Mouse (Mus musculus): Measurements from ENCODE around the gene Hemk1. TPM values are rescaled to one million over a fixed set of nuclear protein-coding genes. Genes with fewer than 3 reads are reported as not detected.
A peak's percentile ranks its signal among the peaks of the same experiment; 100 is the strongest.

Gene Hemk1
- total RNA-seq, 2 experiments from 2014 or later, result 12.9 to 17.4 TPM

DNA sequence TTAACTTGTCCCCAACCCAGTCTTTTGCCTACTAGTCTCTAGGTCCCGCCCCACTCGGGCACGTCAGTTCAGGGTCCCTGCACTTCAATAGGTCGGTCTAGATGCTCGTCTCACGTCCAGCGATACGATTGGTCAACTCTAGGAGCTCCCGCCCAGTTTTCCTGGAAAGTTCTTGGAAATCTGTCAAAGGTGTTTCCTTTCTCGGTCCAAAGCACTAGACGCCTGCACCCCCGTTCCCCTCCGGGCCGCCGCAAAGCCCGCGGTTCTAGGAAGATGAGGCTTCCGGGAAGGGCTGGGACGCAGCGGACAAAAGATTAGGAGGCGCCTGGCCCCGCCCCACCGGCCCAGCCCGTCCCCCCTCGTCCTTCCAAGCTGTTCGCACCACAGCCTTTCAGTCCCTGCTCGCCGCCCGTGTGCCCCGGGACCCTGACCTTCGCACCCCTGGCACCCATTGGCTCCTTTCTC is 41.6 kb downstream of the Hemk1 start:
- peak; percentile 91 to 96 for DNase-seq (ENCODE audit: low spot score in 2 of 2)

DNA sequence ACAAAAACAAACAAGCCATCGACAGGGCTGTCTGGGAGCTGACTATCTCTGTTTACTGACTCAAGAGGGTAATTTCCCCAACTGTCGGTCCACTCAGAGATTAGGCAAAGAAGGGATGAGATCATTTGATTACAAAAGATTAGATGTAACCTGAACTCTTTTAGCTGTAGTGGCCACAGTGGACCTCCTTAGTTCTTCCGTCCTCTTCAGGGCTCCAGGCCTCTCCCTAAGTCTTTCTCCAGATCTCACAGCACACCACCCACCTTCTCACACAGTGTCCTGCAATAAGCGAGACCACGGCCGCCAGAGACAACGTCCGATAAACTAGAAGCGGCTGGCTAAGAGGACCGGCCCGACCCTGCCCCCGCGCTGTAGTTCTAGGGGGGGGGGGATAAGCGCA is 42.1 kb downstream of the Hemk1 start:
- no peak for DNase-seq (ENCODE audit: low spot score in 2 of 2)

DNA sequence AAGGTAGTCTGAATTCAATTTTAAA is 42.3 kb downstream of the Hemk1 start, which contains the start of gene Cish:
Gene Cish (plus strand): TSS at position 11 of the 25 bp plus-strand sequence.
- no peak for DNase-seq (ENCODE audit: low spot score in 2 of 2)

DNA sequence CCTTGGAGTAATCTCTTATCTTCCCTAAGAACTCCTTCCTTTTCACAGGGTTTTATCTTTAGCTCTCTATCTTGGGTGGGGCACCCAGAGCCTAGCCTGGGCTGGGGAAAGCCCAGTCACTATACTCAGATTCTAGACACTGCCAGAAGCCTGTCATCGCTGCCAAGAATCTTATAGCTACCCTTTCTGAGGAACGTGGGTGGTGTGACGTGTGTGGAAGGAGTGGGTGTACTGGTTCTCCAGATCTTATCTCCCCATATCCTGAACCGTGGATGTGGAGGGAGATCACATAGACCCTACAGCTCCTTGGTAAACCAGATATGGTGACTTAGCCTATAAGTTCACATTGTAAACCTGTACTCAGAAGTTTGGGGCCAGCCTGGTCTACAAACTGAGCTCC is 42.5 kb downstream of the Hemk1 start:
- DNase-seq (ENCODE audit: low spot score in 2 of 2), result no peak

DNA sequence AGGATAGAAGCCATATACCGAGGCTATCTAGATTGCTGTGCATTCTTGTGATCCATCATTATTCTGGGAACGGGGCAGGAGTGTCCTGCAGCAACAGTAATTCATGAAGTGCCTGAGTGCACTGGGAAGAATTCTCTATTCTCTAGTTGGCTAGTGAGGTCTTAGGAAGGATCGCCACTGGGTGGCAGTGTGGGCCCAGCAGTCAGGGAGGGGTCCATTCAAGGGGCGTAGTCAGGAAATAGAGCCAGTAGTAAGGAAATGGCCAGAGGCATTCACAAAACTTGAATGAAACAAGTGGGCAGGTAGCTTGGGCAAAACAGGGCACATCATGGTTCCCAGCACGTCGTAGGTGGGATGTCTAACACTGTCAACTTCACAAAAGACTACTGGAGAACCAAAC is 43.9 kb downstream of the Hemk1 start:
- peak; percentile 81 to 85 for DNase-seq (ENCODE audit: low spot score in 2 of 2)

DNA sequence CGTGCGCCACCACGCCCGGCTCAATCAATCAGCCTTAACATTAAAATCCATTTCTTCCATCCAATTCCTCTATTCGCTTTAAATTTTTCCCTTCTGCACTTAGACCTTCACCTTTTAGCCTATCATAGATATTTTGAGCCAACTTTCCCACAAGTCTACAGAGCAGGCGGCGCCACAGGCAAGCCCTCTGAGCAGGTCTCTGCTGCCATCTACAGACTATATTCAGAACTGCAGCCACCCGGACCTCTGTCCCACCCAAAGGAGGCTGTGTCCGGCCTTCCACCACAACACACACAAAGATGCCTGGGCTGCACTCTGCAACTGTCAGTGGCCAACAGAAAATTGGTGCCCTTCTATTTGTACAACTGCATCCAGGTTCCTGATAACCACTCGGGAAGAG is 47.3 kb downstream of the Hemk1 start:
- peak; percentile 89 to 90 for DNase-seq (ENCODE audit: low spot score in 2 of 2)

DNA sequence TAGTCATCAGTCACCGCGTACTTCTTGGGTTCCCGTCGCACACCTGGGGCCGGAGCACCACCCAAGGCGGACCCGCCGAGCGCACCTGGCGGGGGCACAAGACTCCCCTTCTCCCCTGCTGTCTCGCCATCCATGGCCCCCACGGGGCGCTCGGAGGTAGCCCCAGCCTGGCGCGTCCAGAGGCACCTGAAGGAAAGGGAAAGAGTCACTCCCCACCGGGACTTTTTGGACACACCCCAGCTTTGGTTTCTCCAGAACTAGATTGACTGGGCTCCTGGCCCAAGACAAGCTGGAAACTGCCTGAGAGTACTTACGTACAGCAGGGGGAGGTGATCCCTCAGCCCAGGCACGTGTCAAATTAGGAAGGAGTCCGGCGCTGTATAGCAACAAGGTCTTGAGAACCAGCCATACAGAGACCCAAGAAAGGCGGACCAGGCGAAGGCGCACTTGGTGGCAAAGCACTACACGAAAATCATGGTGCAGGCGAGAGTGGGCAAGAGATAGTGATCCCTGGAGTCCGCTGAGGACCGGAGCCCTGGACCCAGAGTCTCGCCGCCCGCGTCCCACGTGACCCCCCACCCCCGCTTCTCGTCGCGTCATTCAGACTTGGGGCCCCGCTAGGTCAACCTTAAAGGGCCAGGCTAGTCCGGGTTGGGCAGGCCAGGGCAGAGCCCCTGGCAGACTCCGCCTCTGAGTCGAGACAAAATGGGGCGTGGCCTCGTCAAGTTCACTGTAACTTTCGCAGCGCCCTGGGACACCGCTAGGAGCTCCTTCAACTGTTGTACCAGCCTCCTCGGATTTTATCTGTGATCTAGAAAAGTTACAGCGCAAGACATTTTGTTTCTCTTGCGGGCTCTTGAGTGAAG is 48.7 kb downstream of the Hemk1 start, which contains the start of gene Mapkapk3:
Gene Mapkapk3 (minus strand): TSS at position 667 of the 866 bp plus-strand sequence.
- DNase-seq (ENCODE audit: low spot score in 2 of 2), result peak; percentile 78 to 79

DNA sequence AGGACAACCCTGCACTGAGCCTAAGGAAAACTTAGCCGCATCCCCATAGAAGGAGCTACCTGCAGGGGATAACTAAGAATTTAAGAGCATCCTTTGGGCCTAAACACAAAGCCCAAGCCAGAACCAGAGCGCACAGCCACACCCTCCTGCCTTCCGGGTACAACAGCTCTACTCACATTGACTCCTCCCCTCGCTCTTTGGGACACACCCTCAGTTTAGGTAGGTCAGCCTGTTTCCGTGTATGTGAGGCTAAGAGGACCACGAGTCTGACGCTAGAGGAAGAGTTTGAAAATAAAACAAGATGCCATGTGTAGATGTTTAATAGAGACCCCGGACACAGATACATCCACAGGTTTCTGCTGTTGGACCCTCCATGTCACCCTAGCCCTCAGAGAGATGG is 49.4 kb downstream of the Hemk1 start:
- no peak for DNase-seq (ENCODE audit: low spot score in 2 of 2)

DNA sequence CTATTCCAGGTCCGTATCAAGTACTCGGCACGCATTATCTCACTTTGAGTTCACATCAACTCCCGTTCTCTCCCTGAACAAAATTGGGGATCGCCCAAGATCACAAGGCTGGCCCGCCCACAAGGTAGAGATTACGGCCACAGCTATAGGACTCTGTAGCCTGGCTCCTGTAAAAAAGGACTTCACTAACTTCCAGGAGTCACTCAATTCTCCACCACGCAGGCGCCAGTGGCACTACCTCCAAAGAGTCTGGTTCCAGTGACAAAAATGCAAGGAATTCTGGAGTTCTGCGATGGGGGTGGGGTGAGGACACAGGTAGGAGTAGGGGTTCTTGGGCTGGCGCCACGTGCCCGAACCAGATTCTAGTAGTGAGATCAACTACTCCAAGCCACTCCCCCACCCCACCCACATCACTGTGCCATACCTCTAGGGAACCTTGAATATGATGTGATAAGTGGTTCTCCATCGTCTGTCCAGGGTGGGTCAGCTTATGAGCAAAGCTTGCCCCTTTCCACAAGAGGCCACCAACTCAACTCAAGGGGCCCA is 50.0 kb downstream of the Hemk1 start:
- no peak for DNase-seq (ENCODE audit: low spot score in 2 of 2)

DNA sequence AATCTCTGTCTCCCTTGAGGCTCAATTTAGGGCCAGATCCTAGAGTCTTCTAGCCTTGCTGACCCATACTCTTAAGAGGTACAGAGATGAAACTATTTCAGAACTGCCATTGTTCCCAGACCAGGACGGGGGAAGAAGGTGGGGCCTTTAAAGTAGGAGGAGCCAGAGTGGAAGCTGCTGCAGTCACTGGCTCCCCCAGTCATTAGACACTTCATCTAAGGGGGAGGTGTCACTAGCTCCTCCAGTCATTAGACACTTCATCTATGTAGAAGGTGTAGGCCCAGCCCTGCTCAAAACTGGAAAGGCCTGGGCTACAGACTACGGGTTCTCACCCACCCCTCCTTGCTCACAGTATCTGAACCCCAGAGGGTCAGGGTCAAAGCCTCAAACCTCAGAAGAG is 50.9 kb downstream of the Hemk1 start:
- DNase-seq (ENCODE audit: low spot score in 2 of 2), result no peak

DNA sequence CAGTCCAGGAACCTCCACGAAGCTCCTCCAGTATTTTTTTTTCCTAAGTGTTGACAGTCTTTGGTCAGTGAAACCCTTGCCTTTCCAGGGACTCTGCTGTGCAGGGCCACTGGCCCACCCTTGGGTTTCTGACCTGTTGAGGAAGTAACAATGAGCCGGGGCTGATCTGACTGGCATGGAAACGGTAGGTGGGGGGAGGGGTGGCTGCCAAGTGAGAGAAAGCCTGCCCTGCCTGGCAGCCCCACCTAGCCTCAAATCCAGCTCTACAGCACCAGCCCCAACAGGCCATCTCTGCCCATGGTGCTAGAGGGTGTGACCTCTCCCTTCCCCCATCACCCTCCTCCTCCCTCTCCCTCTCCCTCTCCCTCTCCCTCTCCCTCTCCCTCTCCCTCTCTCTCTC is 53.1 kb downstream of the Hemk1 start:
- DNase-seq (ENCODE audit: low spot score in 2 of 2), result no peak

DNA sequence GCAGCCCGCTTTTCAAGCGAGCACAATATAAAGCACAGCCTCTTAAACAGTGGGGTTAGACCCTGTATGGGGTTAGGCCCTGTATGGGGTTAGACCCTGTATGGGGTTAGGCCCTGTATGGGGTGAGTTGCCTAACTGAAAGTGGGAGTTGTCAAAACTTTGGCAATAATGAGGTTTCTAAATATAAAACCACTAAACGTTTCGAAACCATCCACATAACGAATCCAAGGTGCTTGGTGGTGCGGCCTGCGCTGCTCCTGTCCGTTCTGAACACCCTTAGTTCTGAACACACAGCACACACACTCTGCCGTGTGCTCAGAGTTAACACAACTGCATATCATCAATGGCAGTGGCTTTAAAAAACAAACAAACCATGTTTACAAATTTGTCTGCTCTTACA is 55.2 kb downstream of the Hemk1 start:
- no peak for DNase-seq (ENCODE audit: low spot score in 2 of 2)

DNA sequence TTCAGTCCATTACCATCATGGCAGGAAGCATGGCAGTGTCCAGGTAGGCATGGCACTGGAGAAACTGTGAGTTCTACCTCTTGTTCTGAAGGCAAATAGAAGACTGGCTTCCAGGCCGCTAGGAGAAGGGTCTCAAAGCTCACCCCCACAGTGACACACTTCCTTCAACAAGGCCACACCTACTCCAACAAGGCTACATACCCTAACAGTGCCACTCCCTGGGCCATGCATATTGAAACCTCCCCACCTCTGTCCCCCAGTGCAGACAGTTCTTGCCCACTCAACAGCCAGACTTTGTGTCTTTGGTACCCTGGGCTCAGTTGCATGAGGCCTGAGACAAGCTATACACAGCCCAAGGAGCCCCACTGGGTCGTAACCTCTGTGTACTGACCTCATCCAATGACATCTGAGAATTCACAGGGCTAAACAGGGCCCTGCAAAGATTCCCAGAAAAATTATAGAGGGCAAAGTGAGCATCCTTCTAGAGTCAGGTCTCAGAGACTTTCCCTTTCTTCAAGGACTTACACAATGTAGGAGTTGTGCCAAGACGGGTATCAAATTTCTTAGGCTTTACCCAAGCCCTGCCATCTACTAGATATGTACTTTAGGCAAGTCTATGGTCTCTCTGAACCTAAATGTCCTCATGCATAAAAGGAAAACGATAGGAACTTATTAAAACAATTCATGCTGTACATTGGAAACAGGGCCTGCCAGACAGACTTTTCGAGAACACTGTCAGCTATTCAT is 56.7 kb downstream of the Hemk1 start:
- DNase-seq (ENCODE audit: low spot score in 2 of 2), result no peak

DNA sequence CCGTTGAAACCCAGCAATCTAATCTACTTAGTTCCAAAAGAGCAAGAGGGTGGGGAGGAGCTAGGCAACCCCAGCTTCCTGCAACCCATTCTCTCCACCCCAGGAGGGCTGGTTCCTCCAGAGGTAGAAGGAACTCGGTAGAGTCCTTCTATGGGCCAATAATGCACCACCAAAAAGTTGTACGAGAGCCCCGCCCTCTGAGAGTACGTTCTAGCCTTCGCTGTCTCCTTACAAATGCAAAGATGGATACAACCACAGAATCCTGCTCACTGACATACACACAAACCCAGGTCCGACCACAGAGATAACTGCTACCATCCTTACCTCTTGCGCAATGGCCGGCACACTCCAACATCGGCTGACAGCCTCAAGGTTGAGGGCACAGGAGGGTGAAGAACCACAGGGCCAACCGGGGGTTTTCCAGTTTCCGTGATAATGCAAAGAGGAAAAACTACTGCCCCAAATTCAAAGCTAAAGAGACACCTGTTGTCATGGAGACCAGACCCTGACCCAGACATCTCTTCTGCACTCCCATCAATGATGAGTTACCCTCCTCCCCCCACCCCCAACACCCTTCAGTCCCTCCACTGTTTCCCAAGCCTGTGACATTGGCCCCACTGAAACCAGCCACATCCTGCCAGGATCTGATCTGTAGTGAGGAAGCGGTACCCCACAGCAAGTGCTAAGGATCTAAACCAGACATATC is 57.7 kb downstream of the Hemk1 start:
- no peak for DNase-seq (ENCODE audit: low spot score in 2 of 2)

DNA sequence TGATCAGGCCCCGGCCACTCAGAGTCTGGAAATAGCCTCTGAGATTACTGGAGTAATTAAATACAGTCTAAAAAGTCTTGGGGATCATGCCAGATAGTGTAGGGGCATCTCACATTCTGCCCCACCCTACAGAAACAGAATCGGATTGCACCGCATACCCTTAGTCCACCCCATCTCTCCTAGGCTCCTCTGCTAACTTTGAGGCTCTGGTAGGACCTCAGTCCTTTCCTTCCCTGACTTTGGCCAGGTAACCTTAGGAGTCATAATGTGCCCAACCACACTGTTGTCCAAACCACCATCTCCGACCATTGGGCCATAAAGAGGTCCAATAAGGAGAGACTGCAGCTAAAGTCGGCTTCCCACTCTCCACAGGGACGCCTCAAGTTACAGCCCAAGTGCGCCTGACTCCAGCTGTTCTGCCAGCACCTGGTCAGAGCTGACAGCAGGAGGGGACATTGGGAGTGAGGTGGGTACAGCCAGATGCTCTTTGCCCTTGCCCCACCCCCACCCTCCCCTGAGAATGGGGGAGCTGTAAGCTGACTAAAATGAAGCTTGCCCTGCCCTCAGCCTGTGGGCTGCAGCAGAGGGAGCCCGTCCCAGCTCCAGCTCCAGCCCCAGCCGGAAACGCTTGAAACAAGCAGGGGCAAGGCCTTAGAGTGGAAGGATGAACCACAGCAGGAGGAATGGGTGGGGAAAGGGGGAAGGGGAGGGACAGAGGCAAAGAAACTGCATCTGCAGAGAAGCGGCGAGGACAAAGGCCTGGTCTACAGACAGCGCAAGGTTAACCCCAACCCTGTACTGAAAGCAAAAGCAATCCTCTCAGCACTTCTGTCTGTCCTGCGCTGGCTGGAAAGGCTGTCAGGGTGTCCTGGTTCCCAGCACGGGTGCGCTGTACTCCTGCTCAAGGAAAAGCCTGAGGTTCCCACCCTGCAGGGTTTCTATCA is 58.5 kb downstream of the Hemk1 start:
- no peak for DNase-seq (ENCODE audit: low spot score in 2 of 2)

DNA sequence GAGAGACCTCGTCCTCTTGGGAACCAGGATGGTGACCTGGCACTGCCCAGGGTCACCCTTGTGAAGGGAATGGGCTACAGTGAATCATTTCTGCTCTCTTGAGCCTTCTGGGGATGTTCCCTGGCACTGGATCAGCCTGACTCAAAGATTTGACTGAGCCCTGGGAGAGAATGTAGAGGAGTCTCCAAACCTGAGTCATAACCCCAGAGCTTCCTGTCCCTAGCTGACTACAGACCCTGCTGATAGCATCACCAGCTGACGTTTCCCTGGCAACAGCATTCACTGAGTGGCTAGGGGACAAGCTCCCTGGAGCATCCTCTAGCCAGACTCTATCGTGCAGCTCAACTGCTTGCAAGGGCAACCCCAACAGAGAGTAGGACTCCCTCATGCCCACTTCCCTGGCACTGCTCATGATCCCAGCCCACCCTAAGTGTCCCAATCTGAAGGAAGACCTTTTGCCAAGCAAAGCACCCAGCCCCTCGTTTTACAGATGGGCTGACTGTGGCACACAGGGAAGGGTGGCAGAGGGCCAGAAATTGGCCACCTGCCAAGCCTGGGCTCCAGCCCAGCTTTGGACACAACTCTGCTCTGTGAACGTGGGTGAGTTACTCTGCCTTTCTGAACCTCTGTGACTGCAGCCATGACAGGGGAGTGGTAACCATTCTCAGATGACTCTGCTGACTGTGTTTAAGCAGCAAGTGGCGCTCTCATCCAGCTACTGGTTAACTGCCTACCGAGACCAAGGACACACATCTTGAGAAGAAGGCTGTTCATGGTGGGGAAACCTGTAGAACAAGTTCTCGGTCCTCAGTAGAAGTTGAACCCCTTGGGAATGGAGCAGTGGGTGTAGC is 59.4 kb downstream of the Hemk1 start:
- peak in 1 of 2 experiments; percentile 63 for DNase-seq (ENCODE audit: low spot score in 2 of 2)

DNA sequence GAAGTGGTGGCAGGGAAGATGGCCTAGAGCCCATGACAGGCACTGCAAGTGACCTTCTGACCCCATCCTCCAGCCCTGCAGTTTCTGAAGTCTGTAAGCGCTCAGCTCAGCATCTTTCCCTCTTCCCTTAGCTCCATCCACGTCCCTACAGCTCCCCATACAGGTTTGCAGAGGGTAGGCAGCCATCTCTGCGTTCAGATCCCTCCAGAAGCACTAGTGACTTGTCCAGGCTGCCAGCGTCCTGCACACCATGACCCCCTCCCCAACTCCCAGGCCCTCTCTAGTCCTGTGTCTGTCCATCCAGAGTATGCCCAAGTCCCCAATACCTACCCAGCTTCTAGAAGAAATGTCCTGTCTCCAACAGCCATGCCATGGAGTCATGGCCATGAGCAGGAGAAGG is 60.0 kb downstream of the Hemk1 start:
- DNase-seq (ENCODE audit: low spot score in 2 of 2), result no peak

DNA sequence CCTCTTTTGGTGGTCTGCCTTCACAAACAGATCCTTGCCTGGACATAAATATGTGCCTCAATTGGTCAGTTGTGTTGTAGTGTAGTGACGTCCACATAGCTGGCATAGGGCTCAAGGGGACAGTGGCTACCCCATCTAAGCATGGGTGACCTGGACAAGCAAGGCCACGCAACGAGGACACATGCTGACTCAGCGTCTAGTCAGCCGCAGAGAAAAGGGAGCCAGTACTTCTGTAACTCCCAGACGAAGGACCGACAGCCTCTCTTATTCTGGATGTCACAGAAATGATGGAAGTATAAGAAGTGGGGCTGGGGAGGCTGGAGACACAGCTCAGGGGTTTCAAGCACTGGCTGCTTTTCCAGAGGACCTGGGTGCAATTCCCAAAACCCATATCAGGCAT is 60.5 kb downstream of the Hemk1 start:
- peak in 1 of 2 experiments; percentile 52 for DNase-seq (ENCODE audit: low spot score in 2 of 2)
